Mouse (Mus musculus): ENCODE measurements around the gene Anks4b.

Gene Anks4b

GRCm38 (mm10) chr7:120173603-120174244 is at the start of gene Anks4b:
Gene Anks4b, plus strand, starts transcription at chr7:120173858.
- no peak for DNase-seq (ENCODE audit: extremely low read depth, insufficient read length, low spot score)

DNA sequence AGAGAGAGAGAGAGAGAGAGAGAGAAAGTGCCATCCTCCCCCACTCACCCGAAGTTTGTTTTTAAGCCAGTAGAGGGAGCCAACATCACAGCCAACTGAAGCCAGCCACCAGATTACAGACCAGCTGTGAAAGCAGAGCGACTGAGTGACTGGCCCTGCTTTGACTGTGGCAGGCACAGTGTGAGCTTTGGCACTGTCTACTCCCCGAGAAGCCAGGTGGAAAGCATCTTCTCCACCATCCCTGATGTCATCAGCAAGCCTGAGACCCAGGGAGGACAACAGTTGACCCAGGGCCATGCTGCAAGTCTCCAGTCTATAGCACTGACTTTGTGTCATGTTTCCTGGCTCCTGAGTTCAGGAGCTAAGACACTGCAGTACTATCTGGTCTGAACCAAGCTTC is 48.8 kb upstream of the Anks4b start:
- DNase-seq (ENCODE audit: extremely low read depth, insufficient read length, low spot score), result peak; percentile 20

DNA sequence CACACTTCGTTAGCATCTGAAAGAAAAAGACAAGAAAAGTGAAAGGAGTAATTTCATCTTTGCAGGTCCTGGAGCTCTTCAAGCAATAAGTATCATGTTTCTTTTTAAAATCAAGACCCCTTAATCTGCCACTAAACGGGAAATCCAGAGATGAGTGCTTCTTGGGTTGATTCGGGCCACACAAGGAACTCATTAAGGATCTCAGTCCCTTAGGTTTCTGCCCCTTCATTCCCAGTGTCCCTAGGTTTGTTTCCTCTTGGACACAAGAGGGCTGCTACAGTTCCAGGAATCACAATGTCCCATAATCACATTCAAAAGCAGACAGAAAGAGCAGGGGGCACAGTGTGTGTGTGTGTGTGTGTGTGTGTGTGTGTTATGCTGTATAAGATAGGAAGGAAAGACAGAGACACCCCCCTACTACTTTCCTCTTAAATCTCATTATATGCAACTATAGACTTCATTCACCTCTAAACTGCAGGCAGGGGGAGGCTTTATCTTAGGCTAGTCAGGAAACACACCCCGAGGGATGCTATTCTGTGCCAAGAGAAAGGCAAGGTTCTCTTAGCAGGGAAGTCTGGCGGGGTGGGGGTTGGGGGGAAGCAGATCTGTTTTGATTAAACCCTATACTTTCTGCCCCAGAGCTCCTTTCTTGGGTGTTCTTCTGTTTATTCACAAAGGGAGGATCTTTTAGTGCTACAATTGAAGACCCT is 46.5 kb upstream of the Anks4b start:
- DNase-seq (ENCODE audit: extremely low read depth, insufficient read length, low spot score), result no peak

GRCm38 (mm10) chr7:120127686-120128059 is 46.0 kb upstream of the Anks4b start:
- DNase-seq (ENCODE audit: extremely low read depth, insufficient read length, low spot score), result no peak

DNA sequence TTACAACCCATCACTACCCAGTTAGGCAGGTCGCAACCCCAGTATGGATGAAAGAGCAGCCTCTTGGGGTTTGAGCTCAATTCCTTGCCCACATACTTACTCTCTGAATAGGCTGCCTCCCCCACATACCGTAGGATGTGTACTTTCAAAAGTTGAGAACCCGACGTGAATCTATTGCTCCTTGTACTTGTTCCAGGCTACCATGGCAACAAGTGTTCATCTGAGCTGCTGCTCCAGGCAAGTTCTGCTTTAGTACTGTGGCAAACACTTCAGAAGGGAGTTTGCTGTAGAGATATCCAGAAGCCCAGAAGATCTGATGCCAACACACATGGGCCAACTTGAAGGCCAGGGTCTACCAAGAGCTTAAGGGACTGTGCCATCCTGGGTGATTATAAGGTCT is 44.7 kb upstream of the Anks4b start:
- no peak for DNase-seq (ENCODE audit: extremely low read depth, insufficient read length, low spot score)

GRCm38 (mm10) chr7:120142743-120143142 is 30.9 kb upstream of the Anks4b start:
- no peak for DNase-seq (ENCODE audit: extremely low read depth, insufficient read length, low spot score)

DNA sequence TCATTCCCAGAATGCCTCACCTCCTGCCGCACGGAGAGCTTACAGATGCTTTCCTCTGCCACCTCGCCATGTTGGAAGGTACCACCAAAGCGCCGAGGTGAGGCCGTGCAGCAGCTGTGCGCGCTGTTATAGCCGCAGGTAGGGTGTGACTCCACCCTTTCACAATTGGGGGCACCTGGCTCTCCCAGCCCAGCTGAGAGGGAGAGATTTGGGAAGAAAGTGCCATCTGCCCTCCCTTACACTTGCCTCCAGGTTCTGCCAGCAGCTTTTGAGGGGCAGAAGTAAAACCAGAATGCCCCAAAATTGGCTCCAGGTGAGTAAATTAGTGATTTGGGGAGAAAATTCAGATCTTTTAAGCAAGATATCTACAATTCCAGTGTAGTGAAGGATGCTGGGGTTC is 28.5 kb upstream of the Anks4b start, which contains the start of gene Zp2:
Gene Zp2, minus strand, starts transcription at position 101 of the 400 bp plus-strand sequence.
- DNase-seq (ENCODE audit: extremely low read depth, insufficient read length, low spot score), result no peak

GRCm38 (mm10) chr7:120150257-120150656 is 23.4 kb upstream of the Anks4b start:
- no peak for DNase-seq (ENCODE audit: extremely low read depth, insufficient read length, low spot score)

- DNase-seq (ENCODE audit: extremely low read depth, insufficient read length, low spot score), result no peak
These were observed 22.8 kb upstream of the Anks4b start for GRCm38 (mm10) chr7:120150898-120151297.

- no peak for DNase-seq (ENCODE audit: extremely low read depth, insufficient read length, low spot score)
These were observed 16.7 kb upstream of the Anks4b start for GRCm38 (mm10) chr7:120156841-120157409.

DNA sequence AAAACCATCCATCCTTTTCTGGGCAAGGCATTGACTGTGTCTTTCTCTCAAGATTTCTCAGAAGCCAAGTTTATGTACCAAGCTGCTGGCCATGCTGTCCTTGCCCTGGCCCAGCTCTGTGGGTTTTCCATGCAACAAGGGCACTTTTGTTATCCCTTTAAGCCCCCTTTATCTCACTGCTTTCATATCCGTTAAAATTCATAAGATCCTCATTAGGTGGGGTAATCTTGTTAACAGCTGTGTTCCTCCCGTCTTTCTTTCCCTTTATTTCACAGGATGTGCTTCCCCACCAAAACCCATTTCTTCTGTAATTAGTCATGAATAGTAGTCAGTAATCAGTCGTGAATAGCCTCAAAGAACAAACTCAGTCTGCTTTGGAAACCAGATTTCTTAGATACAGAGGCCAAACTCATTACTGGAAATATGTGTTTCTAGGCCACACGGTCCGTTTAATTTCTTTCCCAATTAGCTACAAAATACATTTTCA is 16.0 kb upstream of the Anks4b start:
- no peak for DNase-seq (ENCODE audit: extremely low read depth, insufficient read length, low spot score)

- no peak for DNase-seq (ENCODE audit: extremely low read depth, insufficient read length, low spot score)
These were observed 15.5 kb upstream of the Anks4b start for GRCm38 (mm10) chr7:120158121-120158613.

DNA sequence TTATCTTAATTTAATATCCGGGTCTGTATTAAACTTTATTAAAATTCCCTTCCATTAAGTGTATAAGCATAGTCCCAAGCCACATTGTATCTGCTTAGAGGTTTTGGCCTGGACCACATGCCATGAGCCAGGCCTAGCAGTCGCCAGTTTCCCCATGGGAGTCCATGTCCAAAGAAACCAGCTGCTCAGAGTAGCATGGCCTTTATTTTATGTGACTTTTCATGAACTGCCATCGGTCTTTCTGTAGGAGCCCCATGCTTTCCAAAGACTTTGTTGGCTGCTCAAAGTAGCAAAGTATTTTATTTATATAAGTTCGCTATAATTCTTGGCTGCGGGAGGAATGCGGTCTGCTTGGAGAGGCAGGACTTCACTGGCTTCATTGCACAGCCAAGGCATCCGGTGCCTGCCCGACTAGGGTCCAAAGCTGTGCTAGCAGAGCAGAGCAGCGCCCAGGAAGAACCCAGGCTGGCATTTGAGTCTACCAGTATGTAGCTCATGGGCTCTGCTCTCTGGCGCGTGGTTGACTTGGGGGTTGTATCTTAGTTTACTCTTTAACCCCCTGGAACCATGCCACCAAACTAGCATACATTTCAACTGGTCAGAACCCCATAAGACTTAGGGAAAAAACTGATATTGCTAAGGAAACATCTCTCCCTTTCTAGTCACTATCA is 9.9 kb upstream of the Anks4b start:
- no peak for DNase-seq (ENCODE audit: extremely low read depth, insufficient read length, low spot score)

GRCm38 (mm10) chr7:120172188-120172700 is 1.4 kb upstream of the Anks4b start:
- DNase-seq (ENCODE audit: extremely low read depth, insufficient read length, low spot score), result no peak

DNA sequence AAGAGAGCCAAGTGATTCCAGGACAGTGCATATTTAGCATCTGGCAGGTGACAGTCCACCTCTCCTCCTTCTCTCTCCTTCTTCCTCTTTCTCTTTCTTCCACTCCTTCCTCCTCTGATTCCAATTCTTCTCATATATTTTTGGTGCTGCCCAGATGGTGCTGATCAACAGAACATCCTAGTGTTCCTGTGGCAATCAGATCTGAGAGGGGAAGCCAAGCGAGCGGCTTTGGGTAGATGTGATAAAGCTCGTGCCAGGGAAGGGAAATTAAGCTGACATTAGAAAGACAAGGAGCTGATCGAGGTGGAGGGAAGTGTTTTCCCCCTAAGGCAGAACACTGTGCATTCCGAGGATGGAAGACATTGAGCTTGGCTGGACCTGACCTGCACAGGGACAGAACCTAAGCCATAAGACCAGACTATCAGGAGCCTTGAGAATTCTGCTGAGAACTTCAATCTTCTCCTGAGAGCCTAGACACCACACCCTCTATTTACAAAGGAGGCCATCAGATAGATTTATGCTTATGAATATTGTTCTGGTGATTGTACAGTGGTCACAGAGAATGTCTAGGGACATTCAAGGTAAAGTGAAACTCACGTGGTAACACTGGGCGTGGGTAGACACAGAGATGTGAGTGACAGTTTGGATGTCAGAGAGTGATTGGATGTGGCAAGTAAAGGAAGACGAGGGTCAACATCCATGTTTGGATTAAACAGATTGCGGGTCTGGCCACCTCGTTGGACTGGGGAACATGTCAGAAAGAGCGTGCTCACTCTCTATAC is 1.3 kb downstream of the Anks4b start:
- no peak for DNase-seq (ENCODE audit: extremely low read depth, insufficient read length, low spot score)

DNA sequence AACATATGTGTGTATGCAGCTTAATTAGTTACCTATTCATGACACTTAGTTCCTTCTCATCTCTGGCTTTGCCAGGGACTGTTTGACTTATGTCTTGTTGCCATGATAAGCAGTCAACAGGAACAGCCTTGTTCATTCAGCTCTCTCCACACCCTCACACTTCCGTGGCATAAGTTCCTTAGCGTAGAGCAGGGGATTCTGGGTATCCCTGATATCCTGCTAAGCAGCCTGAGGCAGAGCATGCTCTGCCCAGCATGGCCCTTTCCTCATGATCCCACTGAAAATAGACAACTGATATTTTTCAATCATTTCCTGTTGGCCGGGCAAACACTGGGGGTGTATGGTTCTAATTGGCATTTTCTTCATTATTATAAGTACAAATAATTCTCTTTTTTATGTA is 4.0 kb downstream of the Anks4b start:
- no peak for DNase-seq (ENCODE audit: extremely low read depth, insufficient read length, low spot score)

GRCm38 (mm10) chr7:120178935-120179334 is 5.3 kb downstream of the Anks4b start:
- no peak for DNase-seq (ENCODE audit: extremely low read depth, insufficient read length, low spot score)

GRCm38 (mm10) chr7:120180547-120180946 is 6.9 kb downstream of the Anks4b start:
- DNase-seq (ENCODE audit: extremely low read depth, insufficient read length, low spot score), result no peak

DNA sequence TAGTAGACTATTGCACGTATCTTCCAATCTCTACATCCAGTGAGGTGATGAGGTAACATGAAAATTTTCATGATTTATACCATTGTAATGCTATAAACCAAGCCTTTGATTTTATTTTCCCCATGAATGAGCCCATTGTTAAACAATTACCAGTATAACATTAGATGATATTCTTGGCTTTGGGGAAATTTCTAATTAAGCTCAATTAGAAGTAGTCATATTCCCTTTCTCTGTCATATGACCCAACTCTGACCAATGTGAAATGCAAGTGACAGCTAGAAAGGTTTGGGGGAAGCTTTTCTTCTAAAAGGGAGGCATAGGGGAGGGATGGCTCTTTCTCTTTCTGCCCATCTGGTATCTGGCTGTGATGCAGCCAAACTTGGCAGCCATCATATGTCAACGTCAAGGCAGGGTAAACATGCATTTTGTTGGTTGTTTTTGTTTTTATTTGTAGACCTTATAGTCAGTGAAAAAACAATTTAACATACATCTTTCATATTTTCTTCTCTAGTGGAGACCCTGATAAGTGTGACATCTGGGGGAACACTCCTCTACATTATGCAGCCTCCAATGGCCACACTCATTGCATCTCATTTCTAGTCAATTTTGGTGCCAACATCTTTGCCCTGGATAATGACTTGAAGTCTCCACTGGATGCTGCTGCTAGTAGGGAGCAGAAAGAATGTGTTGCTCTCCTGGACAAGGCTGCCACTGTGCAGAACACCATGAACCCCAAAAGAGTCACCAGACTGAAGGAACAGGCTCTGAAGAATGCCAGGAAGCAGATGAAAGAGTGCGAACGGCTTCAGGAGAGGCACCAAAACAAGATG is 8.0 kb downstream of the Anks4b start:
- DNase-seq (ENCODE audit: extremely low read depth, insufficient read length, low spot score), result no peak
